Mouse (Mus musculus): ENCODE measurements around the gene Gm42417.

DNA sequence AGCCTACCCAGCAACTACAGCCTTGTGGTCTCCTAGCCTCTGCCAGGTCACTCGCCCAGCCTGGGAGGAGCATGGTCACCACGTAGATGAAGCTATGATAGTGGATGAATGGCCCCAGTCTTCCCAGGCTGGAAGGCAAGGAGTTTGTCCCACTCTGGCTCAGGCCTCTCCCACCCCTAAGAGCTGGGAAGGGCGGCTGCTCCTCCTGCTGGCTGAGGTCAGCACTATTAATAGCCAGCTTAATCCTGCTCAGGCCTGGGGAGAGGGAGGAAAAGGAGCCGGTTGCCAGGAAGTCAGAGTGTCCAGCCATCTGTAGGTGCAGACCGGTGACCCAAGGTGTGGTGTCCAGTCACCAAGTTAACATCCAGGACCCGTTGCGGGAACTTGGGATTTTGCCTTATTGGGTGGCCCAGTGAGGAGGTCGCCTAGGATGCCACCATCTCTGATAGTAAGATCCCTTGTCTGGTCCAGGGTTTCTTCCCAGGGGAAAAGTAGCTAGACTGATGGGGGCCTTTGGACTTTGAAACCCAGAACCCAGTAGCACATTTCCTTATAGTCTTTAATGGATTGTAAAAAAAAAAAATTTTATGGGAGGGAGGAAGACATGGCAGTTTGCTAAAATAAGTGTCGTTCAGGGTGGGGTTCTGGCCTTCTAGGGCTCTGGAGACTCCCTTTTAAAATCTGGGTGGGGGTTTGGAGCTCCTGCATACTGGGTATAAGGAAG is 46.7 kb downstream of the Gm42417 start:
- TF ChIP-seq CTCF (IDR thresholded peaks at IDR 0.05; ENCODE audit: borderline replicate concordance, control insufficient read depth, extremely low read depth, insufficient read depth, low read length, poor library complexity) = no peak
- TF ChIP-seq POLR2A (IDR thresholded peaks at IDR 0.05; ENCODE audit: control insufficient read depth, extremely low read depth, insufficient read depth, low read length, poor library complexity) = no peak
